Mouse (Mus musculus): ENCODE measurements at regions not wholly inside any gene's neighbourhood (a gene's known extent, or its start where the extent isn't known, plus 50 kb on each side); places are given as distances from the start of the nearest gene placed in this dataset.

- DNase-seq (no peak), ATAC-seq (no peak)
- no peaks in the 10 kb centered on the region for H3K27me3 ChIP-seq (ENCODE audit: insufficient read depth, low read length)
- H3K36me3 ChIP-seq (ENCODE audit: insufficient read depth): no peaks in the 10 kb centered on the region
- H3K4me1 ChIP-seq (ENCODE audit: insufficient read depth): no peaks in the 10 kb centered on the region; the same call in 1 of the 2 replicates
- H3K9ac ChIP-seq: no peak overlapping the region
- 91% methylated on average over 6 of the region's 6 CpGs for WGBS
- no peak for TF ChIP-seq CTCF (IDR thresholded peaks at IDR 0.05; ENCODE audit: low read depth)
- H3K4me3 ChIP-seq (ENCODE audit: low read depth, low read length): no peak overlapping the region
- no peaks in the 10 kb centered on the region for H3K9me3 ChIP-seq (ENCODE audit: low read length)
- H3K27ac ChIP-seq (ENCODE audit: low read depth, low read length): no peak overlapping the region
- no peak overlapping the region for H3K4me2 ChIP-seq (ENCODE audit: low read depth)
Measured at GRCm38 (mm10) chr2:166476953-166477352, 236.7 kb downstream of the Prex1 start.

- H3K4me3 ChIP-seq (ENCODE audit: low read depth, low read length): no peak overlapping the region
- no peak overlapping the region for H3K27ac ChIP-seq (ENCODE audit: low read depth, low read length)
- 72% methylated on average over 4 of the region's 4 CpGs for WGBS
- no peak overlapping the region for H3K4me2 ChIP-seq (ENCODE audit: low read depth)
- ATAC-seq (no peak), DNase-seq (no peak)
- no peak for TF ChIP-seq CTCF (IDR thresholded peaks at IDR 0.05; ENCODE audit: low read depth)
- no peaks in the 10 kb centered on the region for H3K9me3 ChIP-seq (ENCODE audit: low read length)
- H3K36me3 ChIP-seq (ENCODE audit: insufficient read depth): no peaks in the 10 kb centered on the region
- no peaks in the 10 kb centered on the region; the same call in 1 of the 2 replicates for H3K4me1 ChIP-seq (ENCODE audit: insufficient read depth)
- no peaks in the 10 kb centered on the region for H3K27me3 ChIP-seq (ENCODE audit: insufficient read depth, low read length)
- H3K9ac ChIP-seq: no peak overlapping the region
Measured at GRCm38 (mm10) chr2:166475624-166476023, 238.0 kb downstream of the Prex1 start.

GRCm38 (mm10) chr2:166474601-166475000 lies 239.0 kb downstream of the Prex1 start:
- 0 out of 2 replicates have a peak overlapping the region, but pooled peaks have one; percentile 2 for H3K27ac ChIP-seq (ENCODE audit: low read depth, low read length)
- no peak overlapping the region for H3K4me3 ChIP-seq (ENCODE audit: low read depth, low read length)
- no peaks in the 10 kb centered on the region for H3K27me3 ChIP-seq (ENCODE audit: insufficient read depth, low read length)
- no peaks in the 10 kb centered on the region; the same call in 1 of the 2 replicates for H3K4me1 ChIP-seq (ENCODE audit: insufficient read depth)
- DNase-seq: no peak
- no peak overlapping the region for H3K4me2 ChIP-seq (ENCODE audit: low read depth)
- 41% methylated on average over 12 of the region's 12 CpGs for WGBS
- no peak for TF ChIP-seq CTCF (IDR thresholded peaks at IDR 0.05; ENCODE audit: low read depth)
- ATAC-seq: peak; percentile 62; the same call in 1 of the 2 replicates
- no peaks in the 10 kb centered on the region for H3K36me3 ChIP-seq (ENCODE audit: insufficient read depth)
- H3K9ac ChIP-seq: no peak overlapping the region
- H3K9me3 ChIP-seq (ENCODE audit: low read length): no peaks in the 10 kb centered on the region

- no peak for TF ChIP-seq CTCF (IDR thresholded peaks at IDR 0.05; ENCODE audit: low read depth)
- 14% methylated on average over 6 of the region's 6 CpGs for WGBS
- H3K27me3 ChIP-seq (ENCODE audit: insufficient read depth, low read length): no peaks in the 10 kb centered on the region
- no peak overlapping the region for H3K9ac ChIP-seq
- DNase-seq (peak; percentile 85), ATAC-seq (peak; percentile 80)
- no peaks in the 10 kb centered on the region; the same call in 1 of the 2 replicates for H3K4me1 ChIP-seq (ENCODE audit: insufficient read depth)
- no peak overlapping the region for H3K27ac ChIP-seq (ENCODE audit: low read depth, low read length)
- no peaks in the 10 kb centered on the region for H3K9me3 ChIP-seq (ENCODE audit: low read length)
- no peaks in the 10 kb centered on the region for H3K36me3 ChIP-seq (ENCODE audit: insufficient read depth)
- H3K4me2 ChIP-seq (ENCODE audit: low read depth): no peak overlapping the region
- no peak overlapping the region for H3K4me3 ChIP-seq (ENCODE audit: low read depth, low read length)
Measured at GRCm38 (mm10) chr2:166471257-166471753, 242.3 kb downstream of the Prex1 start.

- no peak overlapping the region for H3K9ac ChIP-seq
- H3K4me3 ChIP-seq (ENCODE audit: low read depth, low read length): no peak overlapping the region
- H3K4me1 ChIP-seq (ENCODE audit: insufficient read depth): no peaks in the 10 kb centered on the region
- H3K36me3 ChIP-seq (ENCODE audit: insufficient read depth): no peaks in the 10 kb centered on the region
- WGBS: 72% methylated on average over 9 of the region's 9 CpGs
- H3K27ac ChIP-seq (ENCODE audit: low read depth, low read length): no peak overlapping the region
- TF ChIP-seq CTCF (IDR thresholded peaks at IDR 0.05; ENCODE audit: low read depth): no peak
- no peak overlapping the region for H3K4me2 ChIP-seq (ENCODE audit: low read depth)
- no peak for ATAC-seq
- DNase-seq: no peak
- H3K9me3 ChIP-seq (ENCODE audit: low read length): no peaks in the 10 kb centered on the region
- H3K27me3 ChIP-seq (ENCODE audit: insufficient read depth, low read length): no peaks in the 10 kb centered on the region
Measured at GRCm38 (mm10) chr2:166469046-166469593, 244.5 kb downstream of the Prex1 start.

- no peak for TF ChIP-seq CTCF (IDR thresholded peaks at IDR 0.05; ENCODE audit: low read depth)
- Histone ChIP-seq H3K4me2 (ENCODE audit: low read depth) (no peak overlapping the region), H3K27me3 (ENCODE audit: insufficient read depth, low read length) (no peaks in the 10 kb centered on the region), H3K4me1 (ENCODE audit: insufficient read depth) (no peaks in the 10 kb centered on the region), H3K4me3 (ENCODE audit: low read depth, low read length) (no peak overlapping the region), H3K27ac (ENCODE audit: low read depth, low read length) (no peak overlapping the region), H3K9me3 (ENCODE audit: low read length) (no peaks in the 10 kb centered on the region), H3K36me3 (ENCODE audit: insufficient read depth) (no peaks in the 10 kb centered on the region), H3K9ac (no peak overlapping the region)
- 63% methylated on average over 7 of the region's 7 CpGs for WGBS
- DNase-seq (no peak), ATAC-seq (peak; percentile 62; the same call in 1 of the 2 replicates)
Measured at GRCm38 (mm10) chr2:166467137-166467536, 246.5 kb downstream of the Prex1 start.

- no peak overlapping the region for H3K9ac ChIP-seq
- H3K27ac ChIP-seq (ENCODE audit: low read depth, low read length): no peak overlapping the region
- H3K4me2 ChIP-seq (ENCODE audit: low read depth): no peak overlapping the region
- H3K4me3 ChIP-seq (ENCODE audit: low read depth, low read length): no peak overlapping the region
- H3K9me3 ChIP-seq (ENCODE audit: low read length): no peaks in the 10 kb centered on the region
- no peaks in the 10 kb centered on the region for H3K36me3 ChIP-seq (ENCODE audit: insufficient read depth)
- ATAC-seq (no peak), DNase-seq (no peak)
- no peaks in the 10 kb centered on the region for H3K4me1 ChIP-seq (ENCODE audit: insufficient read depth)
- no peak for TF ChIP-seq CTCF (IDR thresholded peaks at IDR 0.05; ENCODE audit: low read depth)
- 71% methylated on average over 5 of the region's 5 CpGs for WGBS
- H3K27me3 ChIP-seq (ENCODE audit: insufficient read depth, low read length): no peaks in the 10 kb centered on the region
Measured at GRCm38 (mm10) chr2:166465531-166465930, 248.1 kb downstream of the Prex1 start.

Measured in forebrain, postnatal 0 days (tissue).